7 mouse cellular contexts compared by ENCODE assay signal in the genomic region with DNA sequence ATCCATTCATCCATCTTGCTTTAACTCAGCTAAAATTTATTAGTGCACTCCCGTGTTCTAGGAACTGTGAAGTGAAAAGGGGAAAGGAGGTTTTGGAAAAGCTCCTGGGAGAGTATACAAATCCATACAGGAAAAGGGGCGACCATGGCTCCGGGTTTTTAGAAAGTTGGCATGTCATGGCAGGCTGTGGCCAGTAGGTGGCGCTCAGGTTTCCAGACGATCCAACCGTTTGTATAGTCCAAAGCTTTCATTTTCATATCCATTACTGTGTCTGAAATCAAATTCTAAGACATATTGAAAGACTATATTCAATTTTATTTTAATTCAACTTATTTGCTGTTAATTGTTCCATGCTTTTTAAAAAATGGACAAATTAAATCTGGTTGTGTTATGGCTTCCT. TPM values are rescaled to one million over a fixed set of nuclear protein-coding genes. Genes with fewer than 3 reads are reported as not detected.
DNase-seq lines count a peak whose midpoint lies in the region.

No protein-coding gene starts in this region.

- intact Hi-C loops in gastrocnemius, postnatal 36 days (cut with DNase I) = loop anchor here (2.0 to 10.0 kb wide), 2 partner anchors 227 to 531 kb away; no protein-coding TSS in a partner anchor

- peak; percentile 75 for DNase-seq in CD4-positive, CD25-positive, alpha-beta regulatory T cell, adult 2 months (ENCODE audit: low read depth, low spot score)
- DNase-seq in MN1 (ENCODE audit: low spot score) = peak; percentile 56
- peak; percentile 85 to 89 for DNase-seq in cerebellum, postnatal 10 days
- DNase-seq in gastrocnemius, postnatal 36 days = peak; percentile 29 to 42
- peak; percentile 29 to 85 for DNase-seq in layer of hippocampus, adult 18-20 months (ENCODE audit: low spot score in 2 of 2)
- DNase-seq in lung, postnatal 10 days = peak; percentile 75
- DNase-seq in right cerebral cortex, adult 2 months (ENCODE audit: low spot score in 2 of 2) = peak; percentile 84 to 85

RNA-seq across cellular contexts. Expression of gene E2f8, which starts 12.8 kb away (rescaled TPM):
- total RNA-seq in gastrocnemius, postnatal 36 days (2021) = under 1 TPM; 0.25 to 0.84 TPM
- under 1 TPM in 1 of 2 experiments, not detected in 1; 0.18 TPM for total RNA-seq in layer of hippocampus, adult 18-20 months (2021)

RNA-seq across cellular contexts. Expression of gene Nav2, which starts 14.4 kb away (rescaled TPM):
- total RNA-seq in gastrocnemius, postnatal 36 days (2021) = 10 to 100 TPM; 21.8 to 23.9 TPM
- 10 to 100 TPM; 66.2 to 73.7 TPM for total RNA-seq in layer of hippocampus, adult 18-20 months (2021)

RNA-seq across cellular contexts. Expression of gene Csrp3, which starts 46.3 kb away (rescaled TPM):
- total RNA-seq in gastrocnemius, postnatal 36 days (2021) = 100 to 1,000 TPM in 1 of 2 experiments, 10 to 100 TPM in 1; 57.7 to 182 TPM
- total RNA-seq in layer of hippocampus, adult 18-20 months (2021) = not detected

Comparison
In these comparisons a context has a peak if more than half of its experiments do, and no peak if none do; other contexts are left out.
1. Peak in every context shown above with its lines: DNase-seq.
2. DNase-seq: peak in every context shown above with its lines; median percentile 87 in cerebellum, postnatal 10 days; 84 in right cerebral cortex, adult 2 months; 75 in CD4-positive, CD25-positive, alpha-beta regulatory T cell, adult 2 months; 75 in lung, postnatal 10 days; 57 in layer of hippocampus, adult 18-20 months; 56 in MN1; 36 in gastrocnemius, postnatal 36 days.
3. RNA of gene Csrp3, which starts 46.3 kb away (total RNA-seq): 57.7 to 182 TPM in gastrocnemius, postnatal 36 days; not detected in layer of hippocampus, adult 18-20 months; every median in the first group is over 10 times any median in the second.